Mouse (Mus musculus) megakaryocyte, embryonic 14.5 days (primary cell): Measurements from ENCODE around the gene Pik3r6.

Experiments used
- FLI1 ChIP-seq: IDR thresholded peaks from 2 replicates; pipeline ENCODE4 v1.6.1; 2012; ENCODE audit warnings: low read length, inconsistent platforms, mixed read lengths
- GATA1 ChIP-seq: IDR thresholded peaks from 3 replicates; pipeline ENCODE4 v1.6.1; 2012; ENCODE audit warnings: mixed read lengths, low read length, inconsistent platforms, borderline replicate concordance

GRCm38 (mm10) chr11:68488256-68488824, 14.5 kb upstream of the Pik3r6 start:
- TF ChIP-seq FLI1: no peak
- no peak for TF ChIP-seq GATA1
